Mouse (Mus musculus) megakaryocyte, embryonic 14.5 days (primary cell): ENCODE results near the gene Olfr1324.

Experiments used
- FLI1 ChIP-seq: IDR thresholded peaks from 2 replicates; pipeline ENCODE4 v1.6.1; 2012; ENCODE audit warnings: low read length, inconsistent platforms, mixed read lengths
- GATA1 ChIP-seq: IDR thresholded peaks from 3 replicates; pipeline ENCODE4 v1.6.1; 2012; ENCODE audit warnings: mixed read lengths, low read length, inconsistent platforms, borderline replicate concordance

GRCm38 (mm10) chrX:50425899-50426436 is 2.3 kb downstream of the Olfr1324 start:
- no peak for TF ChIP-seq GATA1
- no peak for TF ChIP-seq FLI1
